Mouse (Mus musculus) R1 (cell line): Measurements from ENCODE around the gene Lrig3.

Source experiments
- DNase-seq: peaks from one replicate; pipeline ENCODE4 v3.0.0-alpha.2; 2018; ENCODE audit warnings: low read depth, low spot score

Gene Lrig3

GRCm38 (mm10) chr10:125964709-125965108 is 1.3 kb upstream of the Lrig3 start:
- DNase-seq = no peak

- DNase-seq = peak; percentile 55
Observed at GRCm38 (mm10) chr10:125966481-125967251, 698 bp downstream of the Lrig3 start.

DNA sequence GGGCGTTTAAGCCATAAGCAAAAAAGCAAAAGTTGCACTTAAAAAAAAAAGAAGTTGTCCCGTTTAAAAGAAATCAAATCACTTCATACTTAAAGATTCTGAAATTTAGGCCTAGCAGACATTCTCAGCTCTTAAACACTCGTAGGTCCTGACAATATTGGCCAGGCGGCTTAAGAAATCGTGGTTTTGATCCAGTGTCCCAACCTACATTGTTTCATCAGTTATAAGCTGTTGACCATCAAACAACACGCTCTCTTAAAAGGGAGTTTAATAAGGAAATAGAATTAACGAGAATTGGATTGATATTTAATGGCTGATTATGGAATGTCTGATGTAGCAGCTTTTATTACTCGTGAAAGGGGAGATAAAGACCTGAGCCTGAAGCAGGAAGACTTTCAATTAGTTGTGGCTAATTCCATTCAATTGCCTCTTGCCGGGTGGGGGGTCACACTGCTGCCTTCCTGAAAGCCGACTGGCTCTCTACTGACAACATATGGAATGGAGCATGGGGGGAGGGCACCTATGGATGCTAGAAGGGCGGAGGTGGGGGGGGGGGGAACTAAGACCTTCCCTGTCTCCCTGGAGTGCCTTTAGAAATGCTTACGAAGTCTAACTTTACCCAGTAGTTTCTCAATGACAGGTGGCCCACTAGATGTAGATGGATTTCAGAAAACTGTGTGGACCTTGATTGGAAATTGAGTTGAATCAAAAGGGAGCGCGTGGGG is 1.6 kb downstream of the Lrig3 start:
- peak; percentile 30 for DNase-seq

DNA sequence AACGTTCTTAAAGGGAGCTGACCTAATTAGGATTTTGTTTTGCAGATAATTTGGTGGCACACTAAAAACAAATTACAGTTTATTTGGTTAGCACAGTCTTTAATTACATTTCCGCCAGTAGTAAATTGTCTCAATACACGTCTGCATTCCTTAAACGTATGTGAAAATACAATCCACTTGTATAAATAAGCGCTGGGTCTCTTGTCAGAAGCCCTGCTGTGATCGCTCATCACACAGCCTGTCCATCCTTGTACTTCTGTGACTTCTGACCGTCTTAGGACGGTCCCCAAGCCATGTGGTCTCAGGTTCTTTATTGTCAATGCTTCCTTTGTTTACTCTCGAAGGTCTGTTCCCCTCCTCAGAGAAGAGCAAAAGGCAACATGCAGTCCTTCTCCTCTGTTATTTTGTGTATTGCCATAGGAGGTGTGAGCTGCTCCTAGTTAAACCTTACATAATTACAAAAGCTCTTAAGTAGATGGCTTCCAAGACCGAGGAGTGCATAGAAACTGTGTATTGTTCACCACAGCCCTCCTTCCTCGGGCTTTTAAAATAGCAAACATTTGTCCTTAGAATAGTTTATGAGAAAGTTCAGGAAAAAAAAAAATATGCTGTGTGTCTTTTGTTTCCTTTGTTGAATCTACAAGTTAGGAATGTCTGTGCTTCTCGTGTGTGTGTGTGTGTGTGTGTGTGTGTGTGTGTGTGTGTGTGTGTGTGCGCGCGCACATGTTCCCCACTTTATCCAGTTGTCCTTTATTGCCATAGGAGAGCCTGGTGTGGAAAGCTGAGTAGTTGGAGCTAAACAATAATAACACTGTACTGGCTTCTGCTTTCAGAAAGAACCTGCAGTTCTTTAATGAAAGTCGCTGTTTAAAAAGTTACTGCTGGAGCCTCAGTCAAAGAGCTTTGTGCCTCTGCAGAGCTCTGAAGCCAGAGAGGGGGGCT is 2.5 kb downstream of the Lrig3 start:
- DNase-seq = peak; percentile 11

GRCm38 (mm10) chr10:125969133-125969490 is 3.1 kb downstream of the Lrig3 start:
- no peak for DNase-seq

DNA sequence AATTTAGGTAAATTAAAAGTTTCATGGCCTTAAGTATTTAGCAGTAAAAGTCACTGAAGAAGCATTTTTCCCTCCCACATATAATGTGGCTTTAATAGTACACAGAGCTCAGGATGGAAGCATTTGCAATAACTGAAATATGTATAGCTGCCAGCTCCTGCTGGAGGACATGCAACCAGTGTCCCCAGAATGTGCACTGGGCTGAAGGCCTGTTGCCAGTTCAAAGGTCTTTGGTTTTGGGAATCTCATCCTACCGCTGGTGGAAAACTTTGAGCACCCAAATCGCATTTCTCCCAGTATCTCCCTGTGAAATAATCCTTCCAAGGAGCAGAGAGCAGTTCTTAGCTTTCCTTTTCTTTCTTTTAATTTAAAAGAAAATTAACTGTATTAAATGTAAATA is 4.1 kb downstream of the Lrig3 start:
- DNase-seq = no peak

- DNase-seq = no peak
Observed at GRCm38 (mm10) chr10:125970500-125970899, 4.5 kb downstream of the Lrig3 start.

GRCm38 (mm10) chr10:125973726-125974125 is 7.8 kb downstream of the Lrig3 start:
- no peak for DNase-seq

- no peak for DNase-seq
Observed at GRCm38 (mm10) chr10:125981938-125982337, 16.0 kb downstream of the Lrig3 start.

- no peak for DNase-seq
Observed at GRCm38 (mm10) chr10:125984473-125985035, 18.6 kb downstream of the Lrig3 start.

DNA sequence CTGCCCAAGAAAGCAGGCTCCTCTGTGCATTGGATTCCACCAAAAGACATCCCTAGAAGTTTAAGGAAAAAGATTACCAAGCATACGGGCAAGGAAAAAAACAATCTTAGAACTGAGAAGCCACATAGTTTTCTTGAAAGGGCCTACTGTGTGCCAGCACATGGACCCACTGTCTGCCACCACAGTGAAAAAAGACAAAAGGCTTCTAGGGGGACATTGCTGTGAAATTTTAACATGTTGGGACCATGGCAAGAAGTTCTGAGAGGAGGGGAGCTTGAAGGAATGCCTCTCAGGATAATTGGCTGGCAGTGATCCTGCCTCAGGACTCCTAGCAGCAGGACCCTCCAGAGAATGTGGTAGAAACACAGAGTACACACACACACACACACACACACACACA is 19.8 kb downstream of the Lrig3 start:
- DNase-seq = no peak

DNA sequence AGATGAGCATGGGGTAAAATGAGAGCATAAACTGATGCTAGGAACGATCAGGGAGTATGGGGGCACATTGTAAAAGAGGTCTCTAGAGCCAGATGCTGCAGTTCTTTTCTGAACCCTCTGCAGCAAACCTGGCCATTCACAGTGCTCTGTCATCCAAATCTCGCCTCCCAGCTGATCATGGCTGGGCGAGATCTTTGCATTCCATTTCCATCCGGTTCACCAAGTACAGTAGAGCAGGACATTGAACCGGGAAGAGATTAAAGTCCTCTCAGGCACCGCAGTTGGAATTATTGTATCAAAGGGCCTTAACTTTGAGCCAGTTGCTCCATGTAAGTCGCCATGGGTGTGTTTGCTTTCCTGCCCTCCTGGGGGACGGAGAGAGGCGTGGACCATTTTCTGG is 20.5 kb downstream of the Lrig3 start:
- peak; percentile 35 for DNase-seq

- no peak for DNase-seq
Observed at GRCm38 (mm10) chr10:125987307-125987706, 21.3 kb downstream of the Lrig3 start.

GRCm38 (mm10) chr10:125988037-125988436 is 22.1 kb downstream of the Lrig3 start:
- DNase-seq = peak; percentile 11

- DNase-seq = no peak
Observed at GRCm38 (mm10) chr10:125989890-125990289, 23.9 kb downstream of the Lrig3 start.

- DNase-seq = no peak
Observed at GRCm38 (mm10) chr10:125990394-125990793, 24.4 kb downstream of the Lrig3 start.

DNA sequence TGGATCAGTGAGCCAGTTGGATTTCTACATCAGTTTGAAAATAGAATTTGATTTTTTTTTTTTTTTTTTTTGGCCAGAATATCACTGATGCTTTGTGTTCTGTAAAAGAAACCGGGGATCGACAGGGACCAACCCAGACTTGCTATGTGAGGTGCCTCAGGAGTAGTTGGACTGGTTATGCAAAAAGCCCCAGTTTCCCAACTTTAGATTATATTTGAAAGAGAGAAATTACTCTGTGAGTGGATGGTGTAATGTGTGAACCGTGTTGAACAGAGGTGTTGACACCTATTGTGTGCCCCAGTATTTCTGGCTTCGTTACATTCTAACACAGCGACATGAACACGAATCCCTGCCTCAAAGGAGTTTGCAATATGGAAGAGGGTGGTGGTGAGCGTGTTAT is 25.9 kb downstream of the Lrig3 start:
- DNase-seq = no peak

GRCm38 (mm10) chr10:125994855-125995254 is 28.9 kb downstream of the Lrig3 start:
- DNase-seq = peak; percentile 87

GRCm38 (mm10) chr10:125995701-125996100 is 29.7 kb downstream of the Lrig3 start:
- DNase-seq = no peak

DNA sequence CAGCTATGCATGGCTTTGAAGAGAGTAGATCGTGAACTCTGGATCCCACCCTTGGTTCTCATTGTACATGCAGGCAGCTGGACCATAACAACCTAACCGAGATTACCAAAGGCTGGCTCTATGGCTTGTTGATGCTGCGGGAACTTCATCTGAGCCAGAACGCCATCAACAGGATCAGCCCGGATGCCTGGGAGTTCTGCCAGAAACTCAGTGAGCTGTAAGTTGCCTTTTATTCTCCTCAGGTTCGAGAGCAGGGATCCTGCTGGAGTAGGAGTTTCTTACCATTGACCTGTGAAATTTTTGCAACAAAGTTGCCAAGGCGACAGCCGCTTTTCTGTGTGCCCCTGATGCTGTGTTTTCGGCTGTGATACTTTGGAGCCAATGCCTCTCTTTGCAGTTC is 31.0 kb downstream of the Lrig3 start:
- DNase-seq = no peak

DNA sequence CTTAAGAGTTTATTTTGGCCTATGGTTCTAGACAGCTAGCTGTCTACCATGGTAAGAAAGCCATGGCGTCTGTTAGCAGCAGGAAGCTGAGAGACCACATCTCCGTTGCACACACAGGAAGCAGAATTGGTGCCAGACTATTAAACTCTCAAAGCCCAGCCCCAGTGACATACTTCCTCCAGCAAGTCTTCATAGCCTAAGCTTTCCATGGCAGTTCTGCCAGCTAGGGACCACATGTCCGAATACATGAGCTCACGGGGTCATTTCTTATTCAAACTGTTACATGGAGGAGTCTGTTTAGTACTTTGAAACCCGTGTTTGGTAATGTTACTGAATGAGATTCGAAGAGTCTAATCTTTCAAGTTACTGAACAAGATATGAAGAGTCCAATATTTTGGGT is 33.6 kb downstream of the Lrig3 start:
- no peak for DNase-seq
